Mouse (Mus musculus) intestine, embryonic 14.5 days (tissue): ENCODE measurements at regions not wholly inside any gene's neighbourhood (a gene's known extent, or its start where the extent isn't known, plus 50 kb on each side); places are given as distances from the start of the nearest gene placed in this dataset.

ENCODE experiments used
- ATAC-seq: fragments of 200-750 bp; cut with Nextera tagmentation; replicated peaks from 2 replicates; pipeline ENCODE4 v1.8.0; 2017; ENCODE audit warnings: low read depth, moderate number of reproducible peaks, moderate TSS enrichment, moderate library complexity; ENCODE audit not compliant: low FRiP score, low TSS enrichment
- DNase-seq: peaks from one replicate; pipeline ENCODE4 v3.0.0-alpha.2; 2018; ENCODE audit warnings: low spot score
- H3K27ac ChIP-seq: fragments of 300-500 bp; sonication (generic); 2 replicates; pipeline ENCODE4 v1.5.1; 2014; ENCODE audit warnings: low read depth, mild to moderate bottlenecking, control low read depth
- H3K27me3 ChIP-seq: fragments of 300-500 bp; sonication (generic); replicated peaks from 2 replicates; pipeline ENCODE4 v1.6.1; 2014; ENCODE audit warnings: low read length, control low read depth; ENCODE audit not compliant: control insufficient read depth, insufficient read depth
- H3K36me3 ChIP-seq: fragments of 300-500 bp; sonication (generic); 2 replicates; pipeline ENCODE4 v1.6.1; 2014; ENCODE audit warnings: low read length, control low read depth; ENCODE audit not compliant: control insufficient read depth, insufficient read depth
- H3K4me1 ChIP-seq: fragments of 300-500 bp; sonication (generic); replicated peaks from 2 replicates; pipeline ENCODE4 v1.6.1; 2014; ENCODE audit warnings: low read length, control low read depth, mixed read lengths; ENCODE audit not compliant: control insufficient read depth, insufficient read depth
- H3K4me2 ChIP-seq: fragments of 300-500 bp; sonication (generic); 2 replicates; pipeline ENCODE4 v1.6.1; 2014; ENCODE audit warnings: low read length
- H3K4me3 ChIP-seq: fragments of 300-500 bp; sonication (generic); 2 replicates; pipeline ENCODE4 v1.5.1; 2014; ENCODE audit warnings: low read depth, low read length, control low read depth, mixed read lengths
- H3K9ac ChIP-seq: fragments of 300-500 bp; sonication (generic); 2 replicates; pipeline ENCODE4 v1.6.1; 2014; ENCODE audit warnings: mild to moderate bottlenecking, low read length
- H3K9me3 ChIP-seq: fragments of 300-500 bp; sonication (generic); 2 replicates; pipeline ENCODE4 v1.6.1; 2016; ENCODE audit warnings: low read length, control low read depth; ENCODE audit not compliant: control insufficient read depth
- WGBS: fragments of 180-500 bp; shearing (Covaris S2); extraction: QIAGEN DNeasy Blood & Tissue Kit; methylation state at CpG from one replicate; pipeline ENCODE4 v1.1.7; 2014; 5-methylcytosine and 5-hydroxymethylcytosine counted together

GRCm38 (mm10) chr15:85675736-85676135 is 59.0 kb upstream of the Ppara start:
- no peak overlapping the region for H3K4me3 ChIP-seq
- H3K4me2 ChIP-seq, result no peak overlapping the region
- H3K9me3 ChIP-seq, result no peaks in the 10 kb centered on the region
- peaks cover 29% of the 10 kb centered on the region for H3K27me3 ChIP-seq
- peaks cover 10% of the 10 kb centered on the region; the same call in 1 of the 2 replicates for H3K4me1 ChIP-seq
- ATAC-seq (no peak), DNase-seq (no peak)
- H3K27ac ChIP-seq, result no peak overlapping the region
- H3K36me3 ChIP-seq, result 0 out of 2 replicates have a peak, but pooled peaks cover 3% of the 10 kb centered on the region
- WGBS, result 71% methylated on average over 5 of the region's 5 CpGs
- no peak overlapping the region for H3K9ac ChIP-seq

- Histone ChIP-seq H3K9ac (no peak overlapping the region), H3K9me3 (no peaks in the 10 kb centered on the region), H3K27ac (no peak overlapping the region), H3K27me3 (peaks cover 29% of the 10 kb centered on the region), H3K4me3 (no peak overlapping the region), H3K4me1 (peaks cover 11% of the 10 kb centered on the region; the same call in 1 of the 2 replicates), H3K36me3 (0 out of 2 replicates have a peak, but pooled peaks cover 3% of the 10 kb centered on the region), H3K4me2 (no peak overlapping the region)
- DNase-seq (no peak), ATAC-seq (no peak)
- WGBS, result 84% methylated on average over 3 of the region's 3 CpGs
Measured at GRCm38 (mm10) chr15:85676156-85676555, 58.6 kb upstream of the Ppara start.

- no peak overlapping the region for H3K9ac ChIP-seq
- 75% methylated on average over 10 of the region's 10 CpGs for WGBS
- H3K36me3 ChIP-seq, result 0 out of 2 replicates have a peak, but pooled peaks cover 3% of the 10 kb centered on the region
- no peak overlapping the region for H3K27ac ChIP-seq
- H3K4me2 ChIP-seq, result no peak overlapping the region
- no peaks in the 10 kb centered on the region for H3K9me3 ChIP-seq
- DNase-seq (no peak), ATAC-seq (no peak)
- H3K4me3 ChIP-seq, result no peak overlapping the region
- H3K27me3 ChIP-seq, result peaks cover 23% of the 10 kb centered on the region
- peaks cover 11% of the 10 kb centered on the region; the same call in 1 of the 2 replicates for H3K4me1 ChIP-seq
Measured at GRCm38 (mm10) chr15:85676871-85677270, 57.9 kb upstream of the Ppara start.

GRCm38 (mm10) chr15:85677381-85677780 is 57.4 kb upstream of the Ppara start:
- 85% methylated on average over 6 of the region's 6 CpGs for WGBS
- DNase-seq (no peak), ATAC-seq (no peak)
- Histone ChIP-seq H3K4me2 (no peak overlapping the region), H3K9me3 (no peaks in the 10 kb centered on the region), H3K36me3 (0 out of 2 replicates have a peak, but pooled peaks cover 3% of the 10 kb centered on the region), H3K4me3 (no peak overlapping the region), H3K4me1 (peaks cover 11% of the 10 kb centered on the region; the same call in 1 of the 2 replicates), H3K27me3 (peaks cover 18% of the 10 kb centered on the region), H3K27ac (no peak overlapping the region), H3K9ac (no peak overlapping the region)

GRCm38 (mm10) chr15:85677855-85678254 is 56.9 kb upstream of the Ppara start:
- H3K27me3 ChIP-seq, result peaks cover 13% of the 10 kb centered on the region
- H3K4me2 ChIP-seq, result no peak overlapping the region
- H3K9ac ChIP-seq, result no peak overlapping the region
- no peak overlapping the region for H3K4me3 ChIP-seq
- no peak for DNase-seq
- ATAC-seq, result no peak
- no peaks in the 10 kb centered on the region for H3K9me3 ChIP-seq
- no peak overlapping the region for H3K27ac ChIP-seq
- peaks cover 11% of the 10 kb centered on the region; the same call in 1 of the 2 replicates for H3K4me1 ChIP-seq
- 0 out of 2 replicates have a peak, but pooled peaks cover 3% of the 10 kb centered on the region for H3K36me3 ChIP-seq
- 84% methylated on average over 10 of the region's 10 CpGs for WGBS

- ATAC-seq (no peak), DNase-seq (no peak)
- Histone ChIP-seq H3K27me3 (peaks cover 9% of the 10 kb centered on the region), H3K4me1 (peaks cover 9% of the 10 kb centered on the region; the same call in 1 of the 2 replicates), H3K27ac (no peak overlapping the region), H3K4me2 (no peak overlapping the region), H3K4me3 (no peak overlapping the region), H3K9ac (no peak overlapping the region), H3K36me3 (0 out of 2 replicates have a peak, but pooled peaks cover 5% of the 10 kb centered on the region), H3K9me3 (no peaks in the 10 kb centered on the region)
- WGBS, result 89% methylated on average over 15 of the region's 15 CpGs
Measured at GRCm38 (mm10) chr15:85678351-85678895, 56.4 kb upstream of the Ppara start.

- H3K4me3 ChIP-seq, result no peak overlapping the region
- peaks cover 11% of the 10 kb centered on the region; the same call in 1 of the 2 replicates for H3K36me3 ChIP-seq
- no peak overlapping the region for H3K27ac ChIP-seq
- DNase-seq, result no peak
- no peaks in the 10 kb centered on the region for H3K9me3 ChIP-seq
- H3K4me2 ChIP-seq, result no peak overlapping the region
- 83% methylated on average over 24 of the region's 24 CpGs for WGBS
- no peak overlapping the region for H3K9ac ChIP-seq
- ATAC-seq, result no peak
- 0 out of 2 replicates have a peak, but pooled peaks cover 3% of the 10 kb centered on the region for H3K27me3 ChIP-seq
- H3K4me1 ChIP-seq, result peaks cover 6% of the 10 kb centered on the region; the same call in 1 of the 2 replicates
Measured at GRCm38 (mm10) chr15:85678981-85679708, 55.6 kb upstream of the Ppara start.

GRCm38 (mm10) chr15:85679864-85680428 is 54.8 kb upstream of the Ppara start:
- WGBS, result 75% methylated on average over 10 of the region's 10 CpGs
- no peak overlapping the region for H3K27ac ChIP-seq
- 0 out of 2 replicates have a peak, but pooled peaks cover 2% of the 10 kb centered on the region for H3K27me3 ChIP-seq
- H3K4me1 ChIP-seq, result peaks cover 6% of the 10 kb centered on the region; the same call in 1 of the 2 replicates
- peaks cover 16% of the 10 kb centered on the region; the same call in 1 of the 2 replicates for H3K36me3 ChIP-seq
- no peak overlapping the region for H3K9ac ChIP-seq
- H3K9me3 ChIP-seq, result no peaks in the 10 kb centered on the region
- H3K4me2 ChIP-seq, result no peak overlapping the region
- no peak for DNase-seq
- no peak overlapping the region for H3K4me3 ChIP-seq
- ATAC-seq, result no peak
